Mouse (Mus musculus) liver, adult 2 months (tissue): ENCODE measurements around the gene Asl. TPM values are rescaled to one million over a fixed set of nuclear protein-coding genes. Genes with fewer than 3 reads are reported as not detected.

Experiments used
- DNase-seq: peaks from one replicate; pipeline ENCODE4 v3.0.0-alpha.2; 2011; ENCODE audit warnings: low read depth, low spot score; ENCODE audit errors: extremely low read depth
- H3K27ac ChIP-seq: fragments of 200-500 bp; replicated peaks from 2 replicates; pipeline ENCODE4 v1.5.1; 2012; ENCODE audit warnings: low read depth, mild to moderate bottlenecking, control low read depth, inconsistent platforms, low read length; ENCODE audit not compliant: insufficient read depth
- H3K27me3 ChIP-seq: fragments of 200-500 bp; 2 replicates; pipeline ENCODE4 v1.6.1; 2012; ENCODE audit warnings: mild to moderate bottlenecking, moderate library complexity, low read length, inconsistent platforms; ENCODE audit not compliant: control insufficient read depth, insufficient read depth
- H3K36me3 ChIP-seq: fragments of 200-500 bp; 2 replicates; pipeline ENCODE4 v1.6.1; 2012; ENCODE audit warnings: low read length, inconsistent platforms; ENCODE audit not compliant: control insufficient read depth, insufficient read depth
- H3K4me1 ChIP-seq: fragments of 200-500 bp; 2 replicates; pipeline ENCODE4 v1.6.1; 2011; ENCODE audit warnings: low read length; ENCODE audit not compliant: control insufficient read depth, insufficient read depth
- H3K4me3 ChIP-seq: fragments of 200-500 bp; 2 replicates; pipeline ENCODE4 v1.5.1; 2011; ENCODE audit warnings: low read depth, mild to moderate bottlenecking, control low read depth, low read length, moderate library complexity; ENCODE audit not compliant: insufficient read depth
- H3K79me2 ChIP-seq: fragments of 200-500 bp; 2 replicates; pipeline ENCODE4 v1.6.1; 2012; ENCODE audit warnings: inconsistent platforms, mild to moderate bottlenecking, low read length, moderate library complexity; ENCODE audit not compliant: control insufficient read depth, insufficient read depth
- H3K9ac ChIP-seq: fragments of 200-500 bp; 2 replicates; pipeline ENCODE4 v1.6.1; 2012; ENCODE audit warnings: low read depth, mild to moderate bottlenecking, control low read depth, inconsistent platforms, low read length
- CTCF ChIP-seq: fragments of 200-500 bp; IDR thresholded peaks from 2 replicates; pipeline ENCODE4 v1.5.1; 2011; ENCODE audit warnings: low read depth, low read length, control low read depth
- POLR2A ChIP-seq: fragments of 200-500 bp; IDR thresholded peaks from 2 replicates; pipeline ENCODE4 v1.6.1; 2011; ENCODE audit warnings: low read length, control low read depth; ENCODE audit not compliant: insufficient read depth; ENCODE audit errors: extremely low read depth
- WGBS: fragments of 180-500 bp; shearing (Covaris S2); methylation state at CpG from one replicate; pipeline ENCODE4 v1.1.7; 2018; 5-methylcytosine and 5-hydroxymethylcytosine counted together
- polyA plus RNA-seq: library from polyadenylated mRNA; depleted of rRNA; stranded (reverse); fragments of >200 nt; gene quantifications from 2 replicates; pipeline ENCODE4 v1.2.3, GENCODE M21; 2012; rRNA removed
- total RNA-seq: library from RNA; depleted of rRNA; stranded (reverse); fragments of >200 nt; gene quantifications from 2 replicates; pipeline ENCODE4 v1.2.3, GENCODE M21; 2014; rRNA removed

Gene Asl
- total RNA-seq (683 and 898 TPM in 2 replicates), polyA plus RNA-seq (622 and 696 TPM in 2 replicates)

- peak; percentile 52; the same call in 1 of the 2 replicates for TF ChIP-seq POLR2A
- no peak for TF ChIP-seq CTCF
- DNase-seq, result peak; percentile 67
- Histone ChIP-seq H3K79me2 (no peaks in the 10 kb centered on the region; the same call in 1 of the 2 replicates), H3K27ac (peak within 1 kb of the TSS; percentile 91), H3K4me3 (peak within 1 kb of the TSS; percentile 99), H3K36me3 (no peaks in the 10 kb centered on the region), H3K4me1 (peaks cover 25% of the 10 kb centered on the region), H3K9ac (peak within 1 kb of the TSS; percentile 98), H3K27me3 (no peaks in the 10 kb centered on the region)
- under 1% methylated on average over 51 of the region's 51 CpGs for WGBS
Measured at GRCm38 (mm10) chr5:130029142-130029897, at the start of gene Asl, which contains the start of gene Crcp. Gene Asl (minus strand): TSS chr5:130029247. Gene Crcp (plus strand): TSS chr5:130029290.

DNA sequence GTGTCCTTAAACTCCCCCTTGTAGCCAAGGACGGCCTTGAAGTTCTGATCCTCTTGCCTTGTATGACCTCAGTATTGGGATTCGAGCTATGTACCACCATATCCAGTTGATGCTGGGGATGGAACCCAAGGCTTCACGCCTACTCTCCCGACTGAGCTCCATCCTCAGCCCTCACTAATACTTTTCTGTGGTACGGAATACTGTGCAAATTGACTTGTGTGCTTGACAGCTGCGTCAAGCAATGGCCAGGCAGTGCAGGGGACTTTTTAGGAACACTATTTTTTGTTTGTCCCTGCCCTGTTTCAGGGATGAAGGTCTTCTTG, 49.7 kb upstream of the Asl start:
- WGBS, result 49% methylated on average over 6 of the region's 6 CpGs
- no peaks in the 10 kb centered on the region for H3K36me3 ChIP-seq
- peak overlapping the region; percentile 92; the same call in 1 of the 2 replicates for H3K4me3 ChIP-seq
- H3K9ac ChIP-seq, result peak overlapping the region; percentile 67
- no peak for DNase-seq
- no peak for TF ChIP-seq CTCF
- no peak for TF ChIP-seq POLR2A
- H3K4me1 ChIP-seq, result peaks cover 19% of the 10 kb centered on the region
- H3K79me2 ChIP-seq, result peaks cover 6% of the 10 kb centered on the region; the same call in 1 of the 2 replicates
- no peaks in the 10 kb centered on the region for H3K27me3 ChIP-seq
- no peak overlapping the region; the same call in 1 of the 2 replicates for H3K27ac ChIP-seq

GRCm38 (mm10) chr5:130078096-130078833, 49.2 kb upstream of the Asl start:
- Histone ChIP-seq H3K36me3 (no peaks in the 10 kb centered on the region), H3K27me3 (no peaks in the 10 kb centered on the region), H3K79me2 (peaks cover 6% of the 10 kb centered on the region; the same call in 1 of the 2 replicates), H3K4me1 (peaks cover 19% of the 10 kb centered on the region), H3K9ac (no peak overlapping the region), H3K4me3 (no peak overlapping the region), H3K27ac (no peak overlapping the region)
- DNase-seq, result peak; percentile 39
- TF ChIP-seq POLR2A, result no peak
- no peak for TF ChIP-seq CTCF
- WGBS, result 58% methylated on average over 9 of the region's 9 CpGs

DNA sequence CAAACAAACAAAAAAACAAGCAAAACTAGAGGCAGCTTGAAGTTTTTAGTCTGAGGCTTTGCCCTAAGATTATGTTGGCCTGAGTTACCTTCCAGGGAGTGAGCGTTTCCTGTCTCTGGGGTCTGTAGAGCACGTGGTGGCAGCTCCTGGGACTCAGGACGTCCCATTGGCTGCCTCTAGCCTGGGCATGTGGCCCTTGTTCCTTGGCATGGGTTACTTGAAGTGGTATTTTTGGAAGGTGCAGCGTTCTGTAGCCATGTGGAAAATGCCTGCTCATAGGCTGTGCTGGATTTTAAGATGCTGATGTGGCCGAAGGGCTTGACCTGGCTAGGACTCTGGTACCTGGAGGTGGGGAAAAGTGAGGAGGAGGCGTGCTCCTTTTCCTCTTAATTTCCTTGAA, 47.3 kb upstream of the Asl start:
- H3K27me3 ChIP-seq, result no peaks in the 10 kb centered on the region
- no peak overlapping the region for H3K27ac ChIP-seq
- H3K4me3 ChIP-seq, result no peak overlapping the region
- no peaks in the 10 kb centered on the region for H3K36me3 ChIP-seq
- TF ChIP-seq CTCF, result no peak
- no peak for TF ChIP-seq POLR2A
- peaks cover 16% of the 10 kb centered on the region for H3K4me1 ChIP-seq
- peaks cover 6% of the 10 kb centered on the region; the same call in 1 of the 2 replicates for H3K79me2 ChIP-seq
- H3K9ac ChIP-seq, result no peak overlapping the region
- peak; percentile 57 for DNase-seq
- 59% methylated on average over 6 of the region's 6 CpGs for WGBS

DNA sequence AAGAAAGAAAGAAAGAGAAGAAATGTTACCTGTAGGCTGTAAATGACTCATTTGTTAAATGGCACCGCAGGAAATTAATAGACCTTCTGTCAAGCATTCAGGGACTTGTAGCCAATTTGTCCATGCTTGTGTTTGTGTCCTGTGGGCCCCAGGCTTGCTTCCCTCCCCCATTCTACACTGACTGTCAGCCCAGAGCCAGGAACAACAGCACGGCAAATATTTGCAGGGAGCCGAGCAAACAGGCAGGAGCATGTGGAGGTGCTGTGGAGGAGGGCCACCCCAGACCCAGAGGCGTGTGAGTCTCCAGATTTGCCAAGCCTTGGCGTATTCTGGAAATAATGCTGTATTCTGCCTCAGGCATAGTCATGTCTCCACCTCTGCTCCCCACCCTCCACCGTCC, 45.4 kb upstream of the Asl start:
- DNase-seq, result peak; percentile 94
- 21% methylated on average over 6 of the region's 6 CpGs for WGBS
- H3K27ac ChIP-seq, result peak overlapping the region; percentile 92

More for the DNA sequence above, 45.4 kb upstream of the Asl start:
- TF ChIP-seq POLR2A (0 out of 2 replicates have a peak, but pooled peaks have one; percentile 13), CTCF (no peak)
- H3K4me1 ChIP-seq, result peaks cover 7% of the 10 kb centered on the region
- H3K36me3 ChIP-seq, result no peaks in the 10 kb centered on the region
- peak overlapping the region; percentile 22 for H3K4me3 ChIP-seq
- H3K9ac ChIP-seq, result peak overlapping the region; percentile 52
- no peaks in the 10 kb centered on the region for H3K27me3 ChIP-seq
- H3K79me2 ChIP-seq, result no peaks in the 10 kb centered on the region; the same call in 1 of the 2 replicates
